Mouse (Mus musculus) layer of hippocampus, adult 6 months (tissue): ENCODE results near the gene Sppl3. TPM values are rescaled to one million over a fixed set of nuclear protein-coding genes. Genes with fewer than 3 reads are reported as not detected.

Experiments used
- long read RNA-seq, 2 experiments: library from polyadenylated mRNA; unstranded; transcript quantifications; one replicate each; pipeline ENCODE4 v2.0.0; 2019 to 2020
- polyA plus RNA-seq: library from polyadenylated mRNA; unstranded; fragments of <200 nt; fragmentation: Nextera tagmentation; gene quantifications from 2 replicates; pipeline ENCODE4 v1.2.3, GENCODE M21; 2021

Gene Sppl3
- 7.9 and 8.7 TPM in 2 replicates for polyA plus RNA-seq
- long read RNA-seq, experiment 1, partial matches to known transcripts = 26 of 32 reads
- long read RNA-seq, experiment 1, other reads (novel, unspliced or antisense) = 4 of 32 reads
- long read RNA-seq, experiment 2, transcript Sppl3-201 (11 exons, 3,204 nt) = major isoform, 6 of 31 reads
- long read RNA-seq, experiment 2, partial matches to known transcripts = 23 of 31 reads
- long read RNA-seq, experiment 2, other reads (novel, unspliced or antisense) = 0 of 31 reads

GRCm38 (mm10) chr5:115010577-115011216 lies at the start of gene Sppl3:
Sppl3 (plus strand) TSS chr5:115011137.

GRCm38 (mm10) chr5:114970824-114971227 lies 40.1 kb upstream of the Sppl3 start, which contains the start of gene Hnf1a:
Hnf1a (minus strand) TSS chr5:114971094.

GRCm38 (mm10) chr5:115098195-115098594 lies 87.3 kb downstream of the Sppl3 start, which contains the start of gene Gm10401:
Gm10401 (minus strand) TSS chr5:115098295.

GRCm38 (mm10) chr5:115118961-115119570 lies 108.1 kb downstream of the Sppl3 start, which contains the start of gene Acads:
Acads (minus strand) TSS chr5:115119346.

GRCm38 (mm10) chr5:115134234-115135165 lies 123.6 kb downstream of the Sppl3 start, which contains the start of gene Unc119b:
Unc119b (minus strand) TSS chr5:115134975.

Other genes starting within 250 kb of the Sppl3 start
- 5.0 and 5.6 TPM in 2 replicates for gene Ankrd13a, start 236.5 kb upstream of the Sppl3 start, polyA plus RNA-seq
- gene Git2, start 235.6 kb upstream of the Sppl3 start, polyA plus RNA-seq = 19.1 and 19.8 TPM in 2 replicates
- gene 1500011B03Rik, start 187.7 kb upstream of the Sppl3 start, polyA plus RNA-seq = 275 and 276 TPM in 2 replicates
- not detected in 2 replicates for gene 4930519G04Rik, start 157.5 kb upstream of the Sppl3 start, polyA plus RNA-seq
- 0.10 and 0.14 TPM in 2 replicates for gene Gm9936, start 152.5 kb upstream of the Sppl3 start, polyA plus RNA-seq
- gene Oasl2, start 114.2 kb upstream of the Sppl3 start, polyA plus RNA-seq = 2.0 and 5.7 TPM in 2 replicates
- 0.20 and 0.39 TPM in 2 replicates for gene Oasl1, start 87.9 kb upstream of the Sppl3 start, polyA plus RNA-seq
- 222 and 238 TPM in 2 replicates for gene 2210016L21Rik, start 69.0 kb upstream of the Sppl3 start, polyA plus RNA-seq
- gene Hnf1a, start 40.0 kb upstream of the Sppl3 start, polyA plus RNA-seq = 0.04 TPM in 1 of 2 replicates, not detected in the other
- 10.3 and 10.8 TPM in 2 replicates for gene Gm10401, start 87.2 kb downstream of the Sppl3 start, polyA plus RNA-seq
- gene Acads, start 108.2 kb downstream of the Sppl3 start, polyA plus RNA-seq = 4.2 and 4.3 TPM in 2 replicates
- gene Unc119b, start 123.8 kb downstream of the Sppl3 start, polyA plus RNA-seq = 17.7 and 19.2 TPM in 2 replicates
- 20.8 and 25.1 TPM in 2 replicates for gene Mlec, start 147.0 kb downstream of the Sppl3 start, polyA plus RNA-seq
- gene Cabp1, start 183.2 kb downstream of the Sppl3 start, polyA plus RNA-seq = 8.6 and 9.8 TPM in 2 replicates
- gene Pop5, start 224.7 kb downstream of the Sppl3 start, polyA plus RNA-seq = 325 and 335 TPM in 2 replicates